Mouse (Mus musculus): ENCODE measurements around the gene Stk32b. TPM values are rescaled to one million over a fixed set of nuclear protein-coding genes. Genes with fewer than 3 reads are reported as not detected.

Gene Stk32b
- polyA plus RNA-seq, 1 experiment, result not detected

DNA sequence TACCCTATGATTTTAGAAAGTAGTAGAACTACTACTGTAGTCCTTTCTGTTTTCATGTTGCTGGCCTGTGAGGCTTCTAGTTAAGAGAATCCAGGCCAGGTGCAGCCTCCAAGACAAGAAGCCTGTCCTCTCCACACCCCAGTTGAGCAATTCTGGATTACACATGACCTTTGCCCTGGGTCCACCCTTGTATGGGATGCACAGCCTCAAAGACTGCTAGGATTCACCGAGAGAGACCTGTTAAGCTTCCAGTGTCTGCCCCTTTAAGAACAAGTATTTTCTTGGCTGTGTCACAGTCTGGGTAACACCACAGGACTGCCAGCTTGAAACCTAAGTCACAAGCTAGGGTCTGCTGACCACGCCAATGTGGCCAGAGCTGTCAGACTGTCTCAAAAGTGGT lies 258.7 kb downstream of the Stk32b start:
- Histone ChIP-seq H3K79me2 (ENCODE audit: control insufficient read depth, insufficient read depth) (no peaks in the 10 kb centered on the region), H3K27me3 (ENCODE audit: control insufficient read depth, insufficient read depth, insufficient read length) (no peaks in the 10 kb centered on the region), H3ac (ENCODE audit: control insufficient read depth, insufficient read length) (no peak overlapping the region), H3K4me2 (ENCODE audit: low read depth) (no peak overlapping the region), H3K36me3 (ENCODE audit: control insufficient read depth, insufficient read depth) (no peaks in the 10 kb centered on the region), H3K4me3 (no peak overlapping the region)
- TF ChIP-seq POLR2A (IDR thresholded peaks at IDR 0.05; ENCODE audit: insufficient read length, low read depth) (no peak), TCF3 (IDR thresholded peaks at IDR 0.05; ENCODE audit: insufficient read length, low read depth) (no peak), MYOD1 (IDR thresholded peaks at IDR 0.05; ENCODE audit: control insufficient read depth in 1 of 3, insufficient read length in 2 of 3, low read depth in 2 of 3) (no peak), TCF12 (IDR thresholded peaks at IDR 0.05; ENCODE audit: insufficient read depth, poor library complexity, severe bottlenecking) (no peak), E2F4 (IDR thresholded peaks at IDR 0.05; ENCODE audit: insufficient read depth) (no peak), MYOG (IDR thresholded peaks at IDR 0.05; ENCODE audit: control insufficient read depth in 1 of 3, insufficient read depth in 1 of 3, insufficient read length in 2 of 3, low read depth in 2 of 3) (no peak), POLR2AphosphoS2 (IDR thresholded peaks at IDR 0.05; ENCODE audit: insufficient read length, low read depth) (no peak), CEBPB (IDR thresholded peaks at IDR 0.05; ENCODE audit: insufficient read depth, poor library complexity, severe bottlenecking) (no peak), MAX (IDR thresholded peaks at IDR 0.05; ENCODE audit: low read depth) (no peak), REST (IDR thresholded peaks at IDR 0.05; ENCODE audit: insufficient read depth, insufficient read length) (no peak), SRF (IDR thresholded peaks at IDR 0.05; ENCODE audit: control insufficient read depth, insufficient read length, low read depth) (no peak), USF1 (IDR thresholded peaks at IDR 0.05; ENCODE audit: low read depth) (no peak)

GRCm38 (mm10) chr5:37457831-37458230 lies 259.1 kb downstream of the Stk32b start:
- Histone ChIP-seq H3ac (ENCODE audit: control insufficient read depth, insufficient read length) (no peak overlapping the region), H3K79me2 (ENCODE audit: control insufficient read depth, insufficient read depth) (no peaks in the 10 kb centered on the region), H3K27me3 (ENCODE audit: control insufficient read depth, insufficient read depth, insufficient read length) (no peaks in the 10 kb centered on the region), H3K4me2 (ENCODE audit: low read depth) (no peak overlapping the region), H3K4me3 (no peak overlapping the region), H3K36me3 (ENCODE audit: control insufficient read depth, insufficient read depth) (no peaks in the 10 kb centered on the region)
- TF ChIP-seq REST (IDR thresholded peaks at IDR 0.05; ENCODE audit: insufficient read depth, insufficient read length) (no peak), MYOD1 (IDR thresholded peaks at IDR 0.05; ENCODE audit: control insufficient read depth in 1 of 3, insufficient read length in 2 of 3, low read depth in 2 of 3) (no peak), POLR2A (IDR thresholded peaks at IDR 0.05; ENCODE audit: insufficient read length, low read depth) (no peak), MAX (IDR thresholded peaks at IDR 0.05; ENCODE audit: low read depth) (no peak), USF1 (IDR thresholded peaks at IDR 0.05; ENCODE audit: low read depth) (no peak), SRF (IDR thresholded peaks at IDR 0.05; ENCODE audit: control insufficient read depth, insufficient read length, low read depth) (no peak), TCF12 (IDR thresholded peaks at IDR 0.05; ENCODE audit: insufficient read depth, poor library complexity, severe bottlenecking) (no peak), CEBPB (IDR thresholded peaks at IDR 0.05; ENCODE audit: insufficient read depth, poor library complexity, severe bottlenecking) (no peak)

DNA sequence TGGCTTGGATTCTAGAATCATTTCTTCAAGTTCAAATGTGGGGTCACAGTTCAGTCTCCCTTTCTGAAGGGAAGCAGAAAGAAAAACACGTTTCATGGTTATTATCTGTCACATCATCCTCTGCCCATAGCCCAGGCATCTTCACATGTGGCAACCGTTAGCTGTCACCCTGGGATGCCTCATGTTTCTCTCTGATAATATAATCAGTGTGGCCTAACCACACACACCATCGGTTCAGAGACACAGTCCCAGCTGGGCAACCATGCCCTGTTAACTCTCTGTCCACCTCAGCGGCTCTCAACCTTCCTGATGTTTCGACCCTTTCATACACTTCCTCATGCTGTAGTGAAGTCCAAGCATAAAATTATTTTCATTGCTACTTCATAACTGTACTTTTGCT lies 259.8 kb downstream of the Stk32b start:
- no peaks in the 10 kb centered on the region for H3K27me3 ChIP-seq (ENCODE audit: control insufficient read depth, insufficient read depth, insufficient read length)
- H3K4me2 ChIP-seq (ENCODE audit: low read depth), result no peak overlapping the region
- TF ChIP-seq POLR2AphosphoS2 (IDR thresholded peaks at IDR 0.05; ENCODE audit: insufficient read length, low read depth) (no peak), POLR2A (IDR thresholded peaks at IDR 0.05; ENCODE audit: insufficient read length, low read depth) (no peak), TCF12 (IDR thresholded peaks at IDR 0.05; ENCODE audit: insufficient read depth, poor library complexity, severe bottlenecking) (no peak), E2F4 (IDR thresholded peaks at IDR 0.05; ENCODE audit: insufficient read depth) (no peak), USF1 (IDR thresholded peaks at IDR 0.05; ENCODE audit: low read depth) (no peak), TCF3 (IDR thresholded peaks at IDR 0.05; ENCODE audit: insufficient read length, low read depth) (no peak), MYOG (IDR thresholded peaks at IDR 0.05; ENCODE audit: control insufficient read depth in 1 of 3, insufficient read depth in 1 of 3, insufficient read length in 2 of 3, low read depth in 2 of 3) (no peak), MAX (IDR thresholded peaks at IDR 0.05; ENCODE audit: low read depth) (no peak), MYOD1 (IDR thresholded peaks at IDR 0.05; ENCODE audit: control insufficient read depth in 1 of 3, insufficient read length in 2 of 3, low read depth in 2 of 3) (no peak)
- H3K79me2 ChIP-seq (ENCODE audit: control insufficient read depth, insufficient read depth), result no peaks in the 10 kb centered on the region
- no peak overlapping the region for H3K4me3 ChIP-seq
- H3ac ChIP-seq (ENCODE audit: control insufficient read depth, insufficient read length), result no peak overlapping the region
- no peaks in the 10 kb centered on the region for H3K36me3 ChIP-seq (ENCODE audit: control insufficient read depth, insufficient read depth)

DNA sequence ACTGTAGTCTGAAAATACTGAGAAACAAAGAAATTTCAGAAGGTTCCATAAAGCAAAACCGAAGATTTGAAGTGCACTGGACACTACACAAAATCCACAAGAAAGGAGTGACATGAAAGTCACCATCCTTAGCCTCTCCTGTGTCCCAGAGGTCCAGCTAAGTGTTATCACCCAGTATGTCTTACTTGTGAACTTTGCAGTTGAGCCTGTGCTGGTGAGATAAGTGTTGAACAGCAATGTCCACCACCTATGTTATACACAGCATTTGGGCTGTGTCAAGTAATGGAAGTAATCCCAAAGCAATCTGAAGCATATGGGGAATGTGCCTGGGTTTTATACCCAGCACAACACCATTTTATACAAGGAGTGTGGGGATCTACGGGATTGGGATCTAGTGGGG lies 260.4 kb downstream of the Stk32b start:
- no peaks in the 10 kb centered on the region for H3K27me3 ChIP-seq (ENCODE audit: control insufficient read depth, insufficient read depth, insufficient read length)
- no peak overlapping the region for H3K4me3 ChIP-seq
- no peaks in the 10 kb centered on the region for H3K79me2 ChIP-seq (ENCODE audit: control insufficient read depth, insufficient read depth)
- H3K36me3 ChIP-seq (ENCODE audit: control insufficient read depth, insufficient read depth), result no peaks in the 10 kb centered on the region
- no peak overlapping the region for H3K4me2 ChIP-seq (ENCODE audit: low read depth)
- no peak for TF ChIP-seq CEBPB (IDR thresholded peaks at IDR 0.05; ENCODE audit: insufficient read depth, poor library complexity, severe bottlenecking)
- no peak for TF ChIP-seq POLR2AphosphoS2 (IDR thresholded peaks at IDR 0.05; ENCODE audit: insufficient read length, low read depth)
- no peak for TF ChIP-seq POLR2A (IDR thresholded peaks at IDR 0.05; ENCODE audit: insufficient read length, low read depth)
- TF ChIP-seq MAX (IDR thresholded peaks at IDR 0.05; ENCODE audit: low read depth), result no peak
- no peak for TF ChIP-seq E2F4 (IDR thresholded peaks at IDR 0.05; ENCODE audit: insufficient read depth)
- TF ChIP-seq TCF12 (IDR thresholded peaks at IDR 0.05; ENCODE audit: insufficient read depth, poor library complexity, severe bottlenecking), result no peak
- no peak for TF ChIP-seq TCF3 (IDR thresholded peaks at IDR 0.05; ENCODE audit: insufficient read length, low read depth)
- TF ChIP-seq MYOG (IDR thresholded peaks at IDR 0.05; ENCODE audit: control insufficient read depth in 1 of 3, insufficient read depth in 1 of 3, insufficient read length in 2 of 3, low read depth in 2 of 3), result no peak
- TF ChIP-seq REST (IDR thresholded peaks at IDR 0.05; ENCODE audit: insufficient read depth, insufficient read length), result no peak
- no peak for TF ChIP-seq MYOD1 (IDR thresholded peaks at IDR 0.05; ENCODE audit: control insufficient read depth in 1 of 3, insufficient read length in 2 of 3, low read depth in 2 of 3)
- TF ChIP-seq USF1 (IDR thresholded peaks at IDR 0.05; ENCODE audit: low read depth), result no peak
- no peak for TF ChIP-seq SRF (IDR thresholded peaks at IDR 0.05; ENCODE audit: control insufficient read depth, insufficient read length, low read depth)
- H3ac ChIP-seq (ENCODE audit: control insufficient read depth, insufficient read length), result no peak overlapping the region

DNA sequence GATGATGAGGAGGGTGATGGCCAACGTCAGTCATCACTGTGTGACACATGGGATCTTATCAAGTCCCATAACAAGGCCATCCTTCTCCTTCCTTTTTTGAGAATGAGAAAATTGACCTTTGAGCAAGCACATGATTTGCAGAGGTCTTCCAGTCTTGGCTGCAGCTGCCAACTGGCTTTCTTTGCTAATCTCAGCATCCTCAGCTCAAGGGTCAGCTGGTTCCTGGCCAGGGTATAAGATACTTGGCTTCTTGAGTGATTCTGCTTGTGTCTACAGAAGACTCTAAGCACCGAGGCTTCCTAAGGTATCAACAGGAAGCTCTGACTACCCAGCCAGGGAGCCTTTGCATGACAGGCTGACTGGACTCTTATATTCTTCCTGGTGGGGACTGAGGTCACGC lies 269.4 kb downstream of the Stk32b start:
- Histone ChIP-seq H3K4me2 (ENCODE audit: low read depth) (no peak overlapping the region), H3K36me3 (ENCODE audit: control insufficient read depth, insufficient read depth) (no peaks in the 10 kb centered on the region), H3ac (ENCODE audit: control insufficient read depth, insufficient read length) (no peak overlapping the region), H3K27me3 (ENCODE audit: control insufficient read depth, insufficient read depth, insufficient read length) (no peaks in the 10 kb centered on the region), H3K79me2 (ENCODE audit: control insufficient read depth, insufficient read depth) (no peaks in the 10 kb centered on the region), H3K4me3 (no peak overlapping the region)
- TF ChIP-seq CEBPB (IDR thresholded peaks at IDR 0.05; ENCODE audit: insufficient read depth, poor library complexity, severe bottlenecking) (no peak), POLR2AphosphoS2 (IDR thresholded peaks at IDR 0.05; ENCODE audit: insufficient read length, low read depth) (no peak), SRF (IDR thresholded peaks at IDR 0.05; ENCODE audit: control insufficient read depth, insufficient read length, low read depth) (no peak), MYOD1 (IDR thresholded peaks at IDR 0.05; ENCODE audit: control insufficient read depth in 1 of 3, insufficient read length in 2 of 3, low read depth in 2 of 3) (no peak), USF1 (IDR thresholded peaks at IDR 0.05; ENCODE audit: low read depth) (no peak), TCF12 (IDR thresholded peaks at IDR 0.05; ENCODE audit: insufficient read depth, poor library complexity, severe bottlenecking) (no peak), POLR2A (IDR thresholded peaks at IDR 0.05; ENCODE audit: insufficient read length, low read depth) (no peak), MAX (IDR thresholded peaks at IDR 0.05; ENCODE audit: low read depth) (no peak), E2F4 (IDR thresholded peaks at IDR 0.05; ENCODE audit: insufficient read depth) (no peak)

Measured in myocyte (in vitro differentiated cells).